Mouse (Mus musculus) C2C12 (cell line): ENCODE data around the gene Gpr21.

Experiments used
- CEBPB ChIP-seq: IDR thresholded peaks from one replicate; pipeline ENCODE4 v1.6.1; 2011; ENCODE audit warnings: low read depth, mild to moderate bottlenecking, control low read depth, moderate library complexity
- CTCF ChIP-seq: IDR thresholded peaks from one replicate; pipeline ENCODE4 v1.5.1; 2011; ENCODE audit not compliant: control insufficient read depth, insufficient read depth, insufficient read length
- MAX ChIP-seq: IDR thresholded peaks from one replicate; pipeline ENCODE4 v1.6.1; 2011; ENCODE audit warnings: mild to moderate bottlenecking, control low read depth
- MYOD1 ChIP-seq: IDR thresholded peaks from one replicate; pipeline ENCODE4 v1.6.1; 2011; ENCODE audit warnings: low read depth; ENCODE audit not compliant: control insufficient read depth, insufficient read length
- USF1 ChIP-seq: IDR thresholded peaks from one replicate; pipeline ENCODE4 v1.6.1; 2011; ENCODE audit warnings: low read depth, mild to moderate bottlenecking, control low read depth, moderate library complexity

DNA sequence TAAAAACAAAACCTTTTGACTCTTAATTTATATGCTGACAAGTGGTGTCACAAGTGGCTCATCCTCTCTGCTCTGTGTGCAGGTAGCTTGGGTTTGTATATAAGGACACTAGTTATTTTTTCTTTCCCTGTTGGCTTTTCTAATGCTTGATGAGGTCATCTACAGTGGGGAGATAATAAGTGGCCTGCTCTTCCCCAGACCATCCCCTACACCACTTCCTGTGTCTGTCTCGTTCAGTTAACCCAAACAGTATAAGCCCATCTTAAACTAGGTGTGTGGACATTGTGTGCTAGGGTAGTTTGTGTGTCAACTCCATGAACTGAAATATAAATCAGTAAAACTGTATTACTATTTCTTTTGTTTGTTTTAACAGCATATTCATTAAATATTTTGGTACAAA is 49.9 kb downstream of the Gpr21 start:
- TF ChIP-seq CTCF: no peak
- no peak for TF ChIP-seq MAX
- TF ChIP-seq USF1: no peak
- no peak for TF ChIP-seq CEBPB
- TF ChIP-seq MYOD1: no peak
